26 mouse cellular contexts compared by ENCODE assay signal in genomic region chr17:43677317-43677716, GRCm38 (mm10). TPM values are rescaled to one million over a fixed set of nuclear protein-coding genes. Genes with fewer than 3 reads are reported as not detected.
"Had no signal": no experiment of that assay in that cellular context is flagged by ENCODE, and none has a peak within 500 bp of the region (broad histone marks: within the 10 kb centered on the region; RNA-seq: fewer than 3 reads in every experiment).

No protein-coding gene starts in this region.

- H3K27me3 ChIP-seq: limb, embryonic 12.5 days; limb, embryonic 15.5 days; midbrain, embryonic 12.5 days; neural tube, embryonic 13.5 days had no signal

- H3K4me3 ChIP-seq: limb, embryonic 12.5 days; limb, embryonic 15.5 days; midbrain, embryonic 12.5 days; myocyte; neural tube, embryonic 13.5 days had no signal

- ATAC-seq: intestine, postnatal 0 days; liver, postnatal 0 days; lung, postnatal 0 days; midbrain, embryonic 16.5 days had no signal

- H3K27ac ChIP-seq: limb, embryonic 12.5 days; limb, embryonic 15.5 days; liver, embryonic 14.5 days; macrophage; midbrain, embryonic 12.5 days; neural tube, embryonic 13.5 days; stomach, postnatal 0 days had no signal

- H3K9me3 ChIP-seq: limb, embryonic 12.5 days; limb, embryonic 15.5 days; midbrain, embryonic 12.5 days; neural tube, embryonic 13.5 days had no signal

- H3K4me2 ChIP-seq: limb, embryonic 12.5 days; limb, embryonic 15.5 days; liver, embryonic 11.5 days; lung, embryonic 14.5 days; midbrain, embryonic 12.5 days; neural tube, embryonic 13.5 days had no signal

- H3K4me1 ChIP-seq: limb, embryonic 12.5 days; limb, embryonic 15.5 days; midbrain, embryonic 12.5 days had no signal

- DNase-seq: kidney, adult 2 months; kidney, postnatal 10 days; kidney, postnatal 36 days; left cerebral cortex, postnatal 4 days; liver, postnatal 0 days; thymus, adult 2 months; thymus, postnatal 14 days; thymus, postnatal 4 days had no signal

- H3K9ac ChIP-seq: limb, embryonic 12.5 days; limb, embryonic 15.5 days; liver, embryonic 14.5 days; liver, postnatal 0 days; lung, embryonic 14.5 days; midbrain, embryonic 12.5 days; neural tube, embryonic 13.5 days had no signal

RNA-seq across cellular contexts. Expression of gene Tdrd6, which starts 47.2 kb away (rescaled TPM):
- total RNA-seq: megakaryocyte, adult 5-6 weeks; monocyte, adult 5-6 weeks had no signal
- polyA plus RNA-seq: kidney, embryonic 14.5 days; liver, postnatal 0 days; lung, embryonic 14.5 days; macrophage; midbrain, embryonic 12.5 days; small intestine, adult 2 months; stomach, embryonic 14.5 days had no signal
